Mouse (Mus musculus): Measurements from ENCODE around the gene Gm20388.

Gm20388 gene

DNA sequence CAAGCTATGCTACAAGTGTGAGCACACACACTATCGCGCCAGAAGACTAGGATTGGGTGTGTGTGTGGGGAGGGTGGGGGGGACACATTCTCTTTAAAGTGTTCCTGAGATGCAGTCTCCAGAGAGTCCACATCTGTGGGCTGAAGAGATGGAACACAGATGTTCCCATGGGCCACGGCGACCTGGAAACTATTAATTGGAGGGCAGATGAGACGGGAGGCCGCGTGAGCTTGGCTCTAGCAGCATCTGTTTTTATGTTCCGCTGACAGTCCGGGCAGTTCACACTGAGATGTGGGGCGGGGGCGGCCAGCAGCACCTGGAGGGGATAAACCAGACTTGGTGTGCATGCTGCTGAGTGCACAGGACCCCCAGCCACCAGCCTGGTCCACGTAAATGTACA, 2247.0 kb downstream of the Gm20388 start:
- intact Hi-C loops (cut with DNase I) = no loop called here

DNA sequence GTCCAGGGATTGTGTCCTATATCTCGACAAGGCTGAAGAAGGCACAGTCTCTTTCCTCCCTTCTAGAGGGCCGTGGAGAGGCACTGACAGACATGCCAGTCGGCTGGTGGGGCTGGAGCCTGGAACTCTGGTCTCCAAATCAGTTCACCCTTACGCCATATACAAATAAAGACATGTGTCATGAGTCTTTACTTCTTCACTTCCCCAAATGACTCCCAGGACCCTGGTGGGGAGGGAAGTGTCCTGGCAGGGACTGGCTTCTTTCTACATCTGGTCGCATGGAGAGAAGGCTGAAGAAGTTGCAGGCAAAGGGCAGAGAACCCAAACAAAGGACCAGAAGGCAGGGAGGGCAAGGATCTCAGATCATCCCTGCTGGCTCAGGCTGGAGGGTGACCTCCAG, 2249.5 kb downstream of the Gm20388 start:
- intact Hi-C loops (cut with DNase I) = no loop called here

DNA sequence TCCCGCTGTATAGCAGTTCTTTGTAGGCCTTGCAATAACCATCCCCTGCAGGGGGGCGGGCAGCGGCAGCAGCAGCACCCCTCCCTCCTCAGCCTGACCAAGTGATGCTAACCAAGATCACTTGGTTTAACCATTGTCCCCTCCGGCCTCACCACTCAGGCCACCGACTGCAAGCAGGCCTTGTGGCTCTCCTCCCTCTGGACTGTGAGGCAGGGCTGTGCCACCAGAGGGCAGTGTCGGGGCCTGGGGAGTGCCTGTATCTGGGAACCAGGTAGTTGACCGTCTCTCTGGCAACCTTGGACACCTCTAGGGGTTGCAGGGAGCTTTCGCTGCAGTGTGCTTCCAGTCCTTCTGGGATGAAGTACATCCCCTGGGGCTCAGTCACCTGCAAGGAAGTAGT, 2252.4 kb downstream of the Gm20388 start:
- intact Hi-C loops (cut with DNase I) = loop anchor here (2.0 kb wide), 2 partner anchors 68 to 96 kb away; no protein-coding TSS in a partner anchor

DNA sequence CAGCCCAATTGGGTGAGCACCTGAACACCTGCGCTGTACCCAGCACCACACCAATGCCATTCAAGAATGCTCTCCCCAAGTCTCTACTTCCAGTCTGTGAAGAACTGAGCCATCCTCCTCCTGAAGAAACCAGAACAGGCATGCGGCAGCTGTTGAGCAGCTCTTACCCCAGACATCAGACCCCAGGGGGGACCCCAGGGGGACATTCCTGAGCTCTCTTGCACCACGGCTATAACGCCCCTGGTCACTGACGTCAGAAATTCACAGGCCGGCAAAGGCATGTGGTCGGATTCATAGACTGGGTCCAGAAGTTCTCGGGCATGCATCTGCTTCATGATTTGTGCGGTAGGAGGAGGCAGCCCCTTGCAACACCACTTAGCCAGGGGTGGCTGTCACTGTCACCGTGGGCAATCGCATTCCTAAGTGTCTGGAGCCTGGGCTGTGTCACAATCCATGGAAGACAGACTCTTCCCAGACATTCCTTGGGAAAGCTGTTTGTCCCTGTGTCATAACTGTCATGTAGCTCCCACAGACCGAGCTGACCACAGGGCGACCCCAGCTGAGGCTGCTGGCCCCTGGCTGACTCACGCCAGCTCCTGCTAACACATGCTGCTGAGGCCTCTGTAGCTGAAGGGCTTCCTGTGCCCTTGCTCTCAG, 2256.7 kb downstream of the Gm20388 start:
- intact Hi-C loops (cut with DNase I) = no loop called here

DNA sequence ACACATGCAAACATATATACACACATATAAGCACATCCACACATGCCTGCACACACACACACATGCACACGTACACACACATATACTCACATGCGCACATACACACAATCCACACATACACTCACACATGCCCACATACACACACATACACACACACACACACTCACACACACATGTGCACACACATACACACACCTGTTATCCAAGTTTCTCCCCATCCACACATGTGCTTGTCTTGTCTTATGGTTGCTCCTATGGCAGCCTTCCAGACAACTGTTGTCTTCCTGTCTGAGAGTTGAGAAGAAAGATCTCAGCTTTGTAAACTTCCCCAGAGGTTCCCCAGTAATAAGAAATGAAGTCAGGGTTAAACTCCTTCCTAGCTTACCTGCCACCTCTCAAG, 2258.8 kb downstream of the Gm20388 start:
- intact Hi-C loops (cut with DNase I) = no loop called here

DNA sequence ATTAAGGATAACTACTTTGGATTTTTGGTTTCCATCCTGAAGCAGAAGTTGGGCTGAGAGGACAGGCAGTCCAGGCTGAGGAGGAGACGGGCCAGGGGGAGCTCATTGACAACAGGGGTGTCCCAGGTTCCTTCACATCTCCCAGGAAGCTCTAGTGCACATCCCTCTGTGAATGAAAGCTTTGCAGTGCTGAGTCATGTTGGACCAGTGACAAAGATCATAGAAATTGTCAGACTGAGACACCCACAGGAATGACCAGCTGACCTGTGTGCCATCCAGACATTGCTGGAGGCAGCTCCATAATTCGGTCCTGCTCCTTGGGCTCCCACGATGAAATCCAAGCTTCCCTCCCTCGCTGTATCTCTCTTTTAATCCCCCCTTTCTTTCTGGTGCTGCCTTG, 2261.2 kb downstream of the Gm20388 start:
- intact Hi-C loops (cut with DNase I) = no loop called here

DNA sequence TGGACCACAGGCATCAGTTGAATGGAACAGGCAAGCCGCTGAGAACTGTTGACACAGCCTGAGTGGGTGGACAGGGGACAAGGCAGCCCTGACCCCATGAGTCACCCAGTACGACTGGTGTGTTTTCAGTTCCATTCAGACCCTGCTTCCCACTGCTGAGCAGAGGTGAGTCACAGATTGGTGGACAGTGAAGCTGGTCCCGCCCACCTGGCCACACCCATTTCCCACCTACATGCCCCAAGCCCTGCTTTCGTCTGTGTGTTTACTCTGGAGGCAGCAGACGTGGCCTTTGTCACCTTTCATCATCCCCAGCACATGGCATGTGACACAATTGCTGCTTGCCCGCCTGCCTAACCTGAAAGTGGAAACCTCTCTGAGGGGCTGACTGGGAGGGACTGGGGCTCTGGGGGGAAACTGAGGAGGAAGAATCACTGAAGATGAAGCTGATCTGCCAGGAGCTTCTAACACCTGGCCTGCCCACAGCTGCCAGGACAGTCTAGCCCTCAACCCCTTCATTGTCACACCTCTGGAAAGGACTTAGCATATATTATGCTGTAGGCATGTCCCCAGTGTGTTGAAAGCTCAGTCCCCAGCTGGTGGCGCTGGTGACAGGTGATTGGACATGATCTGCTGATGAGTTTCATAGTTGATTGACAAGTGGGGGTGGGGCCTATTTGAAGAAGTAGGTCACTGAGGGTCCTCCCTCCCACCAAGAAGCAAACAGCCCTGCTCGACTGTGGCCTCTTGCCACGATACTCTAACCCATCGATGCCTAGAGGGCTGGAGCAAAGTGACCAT, 2263.7 kb downstream of the Gm20388 start:
- intact Hi-C loops (cut with DNase I) = no loop called here

DNA sequence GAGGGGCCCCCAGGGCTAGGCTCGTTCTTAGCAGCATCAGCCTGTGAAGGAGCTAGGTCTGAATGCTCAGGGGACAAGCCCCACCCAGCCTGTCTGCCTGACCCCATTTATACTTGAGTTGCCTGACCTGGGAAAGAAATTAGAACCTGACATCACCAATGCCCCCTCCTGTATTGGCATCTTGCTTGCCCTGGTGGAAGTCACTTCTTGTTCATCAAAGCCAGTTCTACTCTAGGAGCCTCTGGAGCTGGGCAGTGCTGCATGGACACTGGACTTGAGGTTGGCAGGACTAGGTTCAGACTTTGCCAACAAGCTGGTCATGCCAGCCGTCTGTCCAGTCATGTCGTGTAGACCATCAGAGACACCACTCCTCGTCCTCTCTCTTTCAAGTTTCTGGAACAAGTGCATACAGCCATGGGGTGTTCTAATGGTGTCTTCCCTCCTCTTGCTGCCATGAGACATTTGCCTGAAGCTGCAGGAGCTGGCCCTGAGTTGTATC, 2267.8 kb downstream of the Gm20388 start:
- intact Hi-C loops (cut with DNase I) = no loop called here

DNA sequence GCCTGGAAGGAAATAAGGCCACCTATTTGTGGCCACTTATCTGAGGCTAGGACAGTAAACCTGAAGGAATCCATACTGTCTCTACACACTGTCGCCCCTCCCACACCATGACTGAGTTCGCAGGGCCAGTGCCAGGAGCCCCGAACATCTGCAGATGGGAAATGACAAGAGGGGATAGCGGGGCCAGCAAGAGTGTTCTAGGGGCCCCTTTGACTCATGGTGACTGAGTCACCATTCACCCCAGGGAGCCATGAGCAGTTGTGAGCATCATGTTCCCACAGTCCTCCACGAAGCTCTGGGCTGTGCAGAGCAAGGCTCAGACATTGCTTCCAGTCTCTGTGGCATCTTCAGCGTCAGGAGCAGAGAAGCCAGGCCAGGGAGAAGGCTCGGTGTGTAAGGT, 2268.7 kb downstream of the Gm20388 start:
- intact Hi-C loops (cut with DNase I) = no loop called here

DNA sequence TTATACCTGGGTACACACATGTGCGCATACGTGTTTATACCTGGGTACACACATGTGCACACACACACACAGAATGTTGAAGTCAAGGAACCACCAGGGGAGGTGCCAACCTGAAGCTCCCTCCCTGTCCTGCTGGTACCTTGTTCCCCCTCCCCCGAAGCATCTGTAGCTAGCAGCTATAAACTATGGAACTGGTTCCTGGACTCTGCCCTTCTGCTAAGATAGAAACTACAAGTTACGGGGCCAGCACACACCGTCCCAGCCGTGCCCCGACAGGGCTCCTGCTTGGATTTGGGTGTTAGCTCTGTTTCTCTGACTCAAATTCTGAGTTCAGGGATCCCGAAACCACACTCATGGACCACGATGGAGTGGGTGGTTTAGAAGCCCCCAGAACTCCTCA, 2269.5 kb downstream of the Gm20388 start:
- intact Hi-C loops (cut with DNase I) = loop anchor here (5.0 kb wide), 1 partner anchor 47 kb away; no protein-coding TSS in a partner anchor

DNA sequence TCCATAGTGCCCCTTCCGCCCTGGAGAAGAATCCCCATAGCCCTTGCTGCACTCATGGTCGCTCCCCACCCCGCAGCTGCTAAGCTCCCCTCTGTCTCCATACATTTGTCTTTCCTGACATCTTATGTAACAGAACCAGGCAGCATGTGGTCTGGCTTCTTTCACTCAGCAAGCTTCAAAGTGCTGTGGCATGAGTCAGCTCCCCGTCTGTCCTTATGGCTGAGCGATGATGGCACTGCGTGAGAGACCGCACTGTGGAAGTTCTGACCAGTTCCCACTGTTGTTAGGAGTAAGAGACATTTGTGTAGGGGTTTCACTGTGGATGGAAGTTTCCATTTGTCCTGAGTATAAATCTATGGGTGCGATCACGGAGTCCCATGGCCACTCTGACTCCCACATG, 2270.8 kb downstream of the Gm20388 start:
- intact Hi-C loops (cut with DNase I) = loop anchor here (5.0 kb wide), 1 partner anchor 46 kb away; no protein-coding TSS in a partner anchor

DNA sequence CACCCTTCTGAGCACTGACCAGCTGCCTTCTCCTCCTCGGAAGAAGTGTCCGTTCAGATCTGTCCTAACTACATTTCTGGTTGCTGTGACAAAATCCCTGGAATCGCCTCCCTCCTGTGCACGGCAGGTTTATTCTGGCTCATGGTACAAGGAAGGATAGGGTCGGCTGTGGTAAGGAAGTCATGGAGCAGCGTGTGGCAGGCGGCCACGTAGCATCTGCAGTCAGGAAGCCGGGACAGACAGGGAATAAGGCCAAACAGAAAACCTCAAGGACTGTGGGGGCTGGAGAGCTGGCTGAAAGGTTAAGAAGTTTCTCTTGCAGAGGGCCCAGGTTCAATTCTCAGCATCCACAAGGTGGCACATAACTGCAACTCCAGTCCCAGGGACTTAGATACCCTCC, 2271.3 kb downstream of the Gm20388 start:
- intact Hi-C loops (cut with DNase I) = loop anchor here (5.0 kb wide), 1 partner anchor 45 kb away; no protein-coding TSS in a partner anchor

DNA sequence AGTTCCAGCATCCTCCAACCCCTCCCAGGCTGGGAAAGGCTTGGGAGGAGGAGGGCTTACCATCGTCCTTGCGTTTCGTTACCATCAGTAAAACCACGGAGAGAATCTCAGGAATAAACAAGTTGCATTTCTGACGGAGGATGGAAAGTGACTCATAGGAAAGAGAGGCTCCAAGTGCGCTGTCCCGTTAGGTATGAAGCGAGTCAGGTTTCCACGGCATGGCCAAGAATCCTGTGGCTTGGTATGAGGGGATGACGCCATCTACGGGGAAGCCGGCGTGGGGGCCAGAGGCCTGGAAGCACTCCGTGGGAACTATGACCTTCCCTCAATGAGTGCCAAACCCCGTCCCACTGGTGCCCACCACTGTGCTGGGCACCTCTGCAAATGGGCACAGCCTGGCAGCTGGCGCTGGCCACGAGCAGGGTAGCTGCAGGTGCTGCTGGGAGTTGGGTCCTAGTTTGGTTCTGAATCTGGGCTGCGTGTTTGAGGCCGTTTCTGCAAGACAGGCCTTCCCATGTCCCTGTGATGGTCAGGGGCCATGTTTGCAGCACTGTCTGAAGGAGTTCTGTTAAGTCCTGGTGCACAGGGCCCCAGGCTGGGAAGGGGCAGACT, 2275.8 kb downstream of the Gm20388 start:
- intact Hi-C loops (cut with DNase I) = no loop called here

DNA sequence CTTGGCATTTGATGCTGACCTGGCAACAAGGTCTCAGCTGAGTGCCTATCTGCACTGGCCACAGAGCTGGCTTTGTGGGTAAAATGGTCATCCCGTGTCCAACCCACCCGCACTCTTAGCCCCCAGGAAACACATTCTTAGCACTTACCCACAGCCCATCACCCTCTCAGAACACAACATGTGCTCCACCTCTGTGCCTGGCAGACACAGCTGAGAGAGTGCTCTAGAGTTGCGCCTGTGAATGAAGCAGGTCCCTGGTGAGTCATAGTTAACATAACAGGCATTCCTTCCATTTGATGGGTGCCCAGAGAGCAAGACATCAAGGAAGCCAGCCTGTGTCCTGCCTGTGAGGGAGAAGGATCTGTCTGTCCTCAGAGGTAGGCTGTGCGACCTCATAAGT, 2276.6 kb downstream of the Gm20388 start:
- intact Hi-C loops (cut with DNase I) = no loop called here

DNA sequence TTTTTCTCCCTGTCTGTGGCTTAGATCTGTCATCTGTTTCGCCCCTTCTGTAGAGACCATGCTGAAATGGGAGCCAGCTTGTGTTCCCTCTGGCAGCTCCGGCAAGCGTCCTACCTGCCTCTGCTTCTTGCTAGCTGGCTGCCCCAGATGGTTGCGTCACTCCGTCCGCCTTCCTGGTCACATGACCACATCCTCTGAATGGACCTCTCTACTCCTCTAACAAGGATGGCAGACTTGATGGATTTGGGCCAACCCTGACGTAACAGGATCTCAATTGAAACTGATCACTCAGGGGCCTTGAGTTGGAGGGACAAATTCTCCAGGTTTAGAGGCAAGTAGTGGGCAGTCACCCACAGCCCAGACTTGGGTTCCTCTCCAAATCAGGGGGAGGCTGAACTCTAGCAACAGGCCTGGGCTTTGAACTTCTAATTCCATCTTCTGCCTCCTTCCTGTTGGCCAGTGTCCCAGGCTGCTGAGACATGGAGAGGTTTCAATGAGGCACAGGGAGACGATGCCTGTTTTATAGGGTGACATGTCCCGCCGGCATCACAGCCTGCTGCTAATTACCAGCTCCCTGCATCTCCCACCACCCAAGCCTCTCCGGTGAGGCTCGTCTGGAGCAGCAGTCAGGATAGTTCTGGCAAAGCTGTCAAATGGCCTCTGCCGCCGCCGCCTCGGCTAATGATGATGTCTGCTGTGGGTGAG, 2279.9 kb downstream of the Gm20388 start:
- intact Hi-C loops (cut with DNase I) = no loop called here

DNA sequence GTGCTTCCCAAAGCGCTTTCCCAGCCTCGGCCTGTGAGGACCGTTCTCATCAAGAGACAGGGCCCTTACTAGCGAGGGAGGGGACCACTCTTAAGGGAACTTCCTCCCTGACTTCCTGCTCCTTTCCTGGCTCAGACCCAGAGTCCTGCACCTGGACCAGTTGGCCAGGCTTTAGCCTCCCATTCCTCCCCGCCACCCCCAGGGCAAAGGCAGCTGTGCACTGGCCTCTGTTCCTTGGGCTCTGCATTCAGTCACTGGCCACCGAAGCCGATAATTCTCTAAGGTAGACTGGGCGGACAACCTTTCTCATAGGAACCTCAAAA, 2280.4 kb downstream of the Gm20388 start:
- intact Hi-C loops (cut with DNase I) = no loop called here

DNA sequence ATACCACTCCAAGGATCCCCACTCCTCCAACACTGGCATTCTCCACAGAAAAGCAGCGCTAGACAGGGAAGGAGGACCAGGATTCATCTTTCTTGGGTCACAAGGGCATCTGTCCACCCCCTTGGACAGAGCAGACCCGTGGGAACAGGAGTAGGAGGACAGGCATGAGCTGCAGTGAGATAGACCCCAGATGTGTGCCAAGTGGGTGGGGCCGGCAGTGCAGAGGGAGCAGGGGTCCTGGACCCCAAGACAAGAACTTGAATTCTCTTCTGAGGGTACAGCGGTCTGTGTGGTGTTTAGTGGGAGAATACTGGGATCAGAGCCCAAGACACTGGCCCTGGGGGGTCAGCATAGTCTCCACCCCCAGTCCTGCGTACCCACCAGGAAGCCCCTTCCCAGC, 2282.1 kb downstream of the Gm20388 start:
- intact Hi-C loops (cut with DNase I) = no loop called here

DNA sequence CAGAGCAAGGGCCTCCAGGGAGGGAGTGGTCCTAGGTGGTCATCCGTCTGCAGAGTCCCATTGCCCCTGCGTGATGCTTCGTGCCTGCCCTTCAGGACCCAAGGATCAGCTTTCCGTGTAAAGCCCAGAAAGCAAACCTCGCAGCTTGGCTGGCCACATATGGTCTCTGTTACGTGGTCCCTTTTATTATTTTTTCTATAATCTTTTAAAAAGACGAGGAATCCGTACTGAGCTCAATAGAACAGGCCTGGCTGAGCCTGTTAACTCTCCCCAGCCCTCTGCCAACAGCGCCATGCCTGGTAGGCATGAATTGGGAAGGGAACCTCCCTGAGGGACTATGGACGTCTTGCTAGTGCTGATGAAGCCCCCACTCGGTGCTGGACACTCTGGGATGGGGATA, 2282.9 kb downstream of the Gm20388 start:
- intact Hi-C loops (cut with DNase I) = no loop called here

DNA sequence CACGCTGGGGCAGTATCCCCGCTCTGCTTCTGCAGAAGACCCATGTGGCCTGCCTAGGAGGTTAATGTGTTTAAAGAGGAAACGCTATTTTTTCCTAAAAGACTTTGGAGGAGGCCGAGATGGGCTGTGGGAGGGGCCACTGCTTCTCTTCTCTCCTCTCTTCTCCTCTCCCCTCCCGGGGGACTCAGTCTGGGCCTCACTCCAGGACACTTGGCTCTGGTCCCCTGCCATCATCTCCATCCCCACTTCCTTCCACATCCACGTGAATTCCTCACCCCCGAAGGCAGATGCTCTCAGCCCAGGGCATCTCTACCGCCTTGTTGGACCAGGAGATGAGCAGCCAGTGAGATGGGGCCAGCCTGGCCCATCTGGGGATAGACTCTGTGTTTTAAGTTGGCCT, 2283.8 kb downstream of the Gm20388 start:
- intact Hi-C loops (cut with DNase I) = no loop called here

DNA sequence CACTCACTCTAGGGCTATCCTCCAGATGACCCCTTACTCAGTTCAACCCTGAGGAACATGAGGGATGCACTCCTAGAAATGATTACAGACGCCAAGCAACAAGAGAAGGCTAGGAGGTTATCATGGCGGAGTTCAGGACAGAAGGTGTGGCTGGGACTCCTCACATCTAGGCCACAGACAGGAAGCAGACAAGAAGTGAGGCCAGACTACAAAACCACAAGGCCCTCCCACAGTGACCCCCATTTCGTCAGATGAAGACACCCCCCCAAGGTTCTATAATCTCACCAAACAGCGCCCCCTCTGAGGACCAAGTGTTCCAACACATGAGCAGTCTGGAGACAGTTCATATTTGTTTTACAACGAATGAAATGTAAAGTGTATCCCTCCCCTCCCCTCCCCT, 2286.7 kb downstream of the Gm20388 start:
- intact Hi-C loops (cut with DNase I) = no loop called here

DNA sequence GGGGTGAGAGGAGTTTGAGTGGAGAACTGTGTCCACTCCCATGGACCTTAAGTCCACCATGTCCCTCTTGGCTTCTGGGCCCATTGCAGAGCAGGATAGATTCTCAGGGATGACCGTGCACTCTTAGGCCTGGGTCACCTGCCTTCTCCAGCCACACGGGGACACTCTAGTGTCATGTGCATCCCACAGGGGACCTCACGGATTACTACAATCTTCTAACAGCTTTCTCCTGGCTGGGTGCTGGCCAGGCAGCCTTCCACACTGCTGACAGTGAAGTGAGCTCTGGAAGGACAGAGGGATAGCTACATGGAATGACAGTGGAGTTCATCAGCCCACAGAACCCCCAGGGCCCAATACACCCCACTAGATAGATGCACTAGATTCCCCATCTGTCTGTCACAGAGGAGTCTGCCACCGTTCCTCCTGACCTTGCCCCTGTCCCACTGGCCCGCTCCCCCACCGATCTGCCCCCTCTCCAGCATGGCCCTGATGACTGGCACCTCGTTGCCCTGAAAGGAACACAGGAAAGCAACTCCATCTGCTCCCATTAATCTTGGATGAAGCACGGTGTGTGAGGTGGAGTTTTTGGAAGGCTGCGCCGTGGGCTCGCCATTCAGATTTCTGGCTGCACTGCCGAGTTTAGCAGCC, 2287.9 kb downstream of the Gm20388 start:
- intact Hi-C loops (cut with DNase I) = no loop called here

Data from adrenal gland (tissue).